Mouse (Mus musculus) stomach, postnatal 0 days (tissue): ENCODE results near the gene Mapk7.

Experiments
- CTCF ChIP-seq: IDR thresholded peaks from 2 replicates; pipeline ENCODE4 v1.5.1; 2016; ENCODE audit warnings: antibody characterized with exemption, low read depth, mild to moderate bottlenecking, moderate library complexity
- EP300 ChIP-seq: optimal IDR thresholded peaks from 2 replicates; pipeline ENCODE3; 2016; ENCODE audit warnings: antibody characterized with exemption

DNA sequence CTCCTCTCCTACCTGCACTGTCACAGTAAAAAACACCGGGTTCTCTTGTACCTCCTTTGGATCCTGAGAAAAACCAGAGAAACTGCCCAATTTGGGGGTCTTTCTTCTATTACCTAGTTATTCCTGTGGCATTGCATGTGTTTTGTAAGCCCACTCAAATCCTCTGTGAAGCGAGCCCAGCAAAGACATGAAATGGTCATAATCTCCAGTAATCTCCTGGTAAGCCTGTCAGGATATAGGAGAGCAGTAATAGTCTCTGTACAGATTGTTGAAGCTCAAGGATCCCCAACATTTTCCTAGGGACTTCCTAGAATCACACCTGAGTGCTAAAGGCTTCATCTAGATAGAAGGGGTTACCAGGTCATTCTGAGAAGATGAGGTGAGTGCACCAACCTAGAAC lies 46.9 kb upstream of the Mapk7 start:
- no peak for TF ChIP-seq CTCF
- no peak for TF ChIP-seq EP300
